Comparison of ENCODE assay signal across 8 mouse cellular contexts in genomic region chr11:120250991-120251949, GRCm38 (mm10). TPM values are rescaled to one million over a fixed set of nuclear protein-coding genes. Genes with fewer than 3 reads are reported as not detected.
DNase-seq lines count a peak whose midpoint lies in the region; ATAC-seq lines count a peak whose summit lies in the region.

No protein-coding gene starts in this region.

- H3K36me3 ChIP-seq in forebrain, embryonic 13.5 days (ENCODE audit: poor library complexity, severe bottlenecking), result peaks cover 8% of the 10 kb centered on the region; the same call in 1 of the 2 replicates
- no peaks in the 10 kb centered on the region for H3K36me3 ChIP-seq in forebrain, embryonic 15.5 days
- H3K36me3 ChIP-seq in neural tube, embryonic 13.5 days, result no peaks in the 10 kb centered on the region
- no peaks in the 10 kb centered on the region for H3K36me3 ChIP-seq in neural tube, embryonic 15.5 days
- no peaks in the 10 kb centered on the region for H3K36me3 ChIP-seq in intestine, embryonic 16.5 days (ENCODE audit: control insufficient read depth, insufficient read depth, low read length)
- no peaks in the 10 kb centered on the region for H3K36me3 ChIP-seq in stomach, embryonic 15.5 days

- H3K4me3 ChIP-seq in forebrain, embryonic 13.5 days, result no peak overlapping the region
- H3K4me3 ChIP-seq in forebrain, embryonic 15.5 days, result no peak overlapping the region
- H3K4me3 ChIP-seq in neural tube, embryonic 13.5 days, result no peak overlapping the region
- H3K4me3 ChIP-seq in neural tube, embryonic 15.5 days (replicated peaks), result no peak overlapping the region
- no peak overlapping the region for H3K4me3 ChIP-seq in intestine, embryonic 16.5 days (ENCODE audit: low read length)
- no peak overlapping the region for H3K4me3 ChIP-seq in stomach, embryonic 15.5 days (replicated peaks)

- H3K27ac ChIP-seq in forebrain, embryonic 13.5 days, result peak overlapping the region; percentile 42; the same call in 1 of the 2 replicates
- no peak overlapping the region for H3K27ac ChIP-seq in forebrain, embryonic 15.5 days (replicated peaks)
- H3K27ac ChIP-seq in neural tube, embryonic 13.5 days (replicated peaks), result peak overlapping the region; percentile 46; the same call in 1 of the 2 replicates
- no peak overlapping the region for H3K27ac ChIP-seq in neural tube, embryonic 15.5 days (replicated peaks)
- 0 out of 2 replicates have a peak overlapping the region, but pooled peaks have one; percentile 9 for H3K27ac ChIP-seq in intestine, embryonic 16.5 days (ENCODE audit: low read length)
- H3K27ac ChIP-seq in stomach, embryonic 15.5 days, result peak overlapping the region; percentile 9; the same call in 1 of the 2 replicates

- no peaks in the 10 kb centered on the region for H3K9me3 ChIP-seq in forebrain, embryonic 13.5 days (replicated peaks)
- no peaks in the 10 kb centered on the region for H3K9me3 ChIP-seq in forebrain, embryonic 15.5 days
- no peaks in the 10 kb centered on the region for H3K9me3 ChIP-seq in neural tube, embryonic 13.5 days
- H3K9me3 ChIP-seq in neural tube, embryonic 15.5 days (replicated peaks), result no peaks in the 10 kb centered on the region
- no peaks in the 10 kb centered on the region for H3K9me3 ChIP-seq in intestine, embryonic 16.5 days (ENCODE audit: control insufficient read depth, low read length)
- H3K9me3 ChIP-seq in stomach, embryonic 15.5 days, result no peaks in the 10 kb centered on the region

- 83% methylated on average over 18 of the region's 18 CpGs for WGBS in forebrain, embryonic 13.5 days
- 90% methylated on average over 18 of the region's 18 CpGs for WGBS in forebrain, embryonic 15.5 days
- WGBS in neural tube, embryonic 13.5 days, result 84% methylated on average over 18 of the region's 18 CpGs
- WGBS in neural tube, embryonic 15.5 days, result 83% methylated on average over 18 of the region's 18 CpGs
- WGBS in intestine, embryonic 16.5 days, result 76% methylated on average over 18 of the region's 18 CpGs
- WGBS in stomach, embryonic 15.5 days, result 78% methylated on average over 18 of the region's 18 CpGs

- H3K27me3 ChIP-seq in forebrain, embryonic 13.5 days, result no peaks in the 10 kb centered on the region
- no peaks in the 10 kb centered on the region for H3K27me3 ChIP-seq in forebrain, embryonic 15.5 days
- no peaks in the 10 kb centered on the region for H3K27me3 ChIP-seq in neural tube, embryonic 13.5 days
- H3K27me3 ChIP-seq in neural tube, embryonic 15.5 days (replicated peaks), result no peaks in the 10 kb centered on the region
- no peaks in the 10 kb centered on the region for H3K27me3 ChIP-seq in intestine, embryonic 16.5 days (replicated peaks; ENCODE audit: control insufficient read depth, insufficient read depth, low read length)
- no peaks in the 10 kb centered on the region for H3K27me3 ChIP-seq in stomach, embryonic 15.5 days (replicated peaks)

- no peak overlapping the region for H3K9ac ChIP-seq in forebrain, embryonic 13.5 days
- no peak overlapping the region for H3K9ac ChIP-seq in forebrain, embryonic 15.5 days (replicated peaks)
- no peak overlapping the region for H3K9ac ChIP-seq in neural tube, embryonic 13.5 days
- no peak overlapping the region for H3K9ac ChIP-seq in neural tube, embryonic 15.5 days (replicated peaks)
- no peak overlapping the region for H3K9ac ChIP-seq in intestine, embryonic 16.5 days (ENCODE audit: low read depth, low read length)
- no peak overlapping the region for H3K9ac ChIP-seq in stomach, embryonic 15.5 days

- no peak for DNase-seq in right cerebral cortex, postnatal 4 days
- no peak for DNase-seq in layer of hippocampus, postnatal 14 days (ENCODE audit: low spot score in 2 of 2)

- H3K4me1 ChIP-seq in forebrain, embryonic 13.5 days, result peaks cover 92% of the 10 kb centered on the region
- peaks cover 80% of the 10 kb centered on the region for H3K4me1 ChIP-seq in forebrain, embryonic 15.5 days
- H3K4me1 ChIP-seq in neural tube, embryonic 13.5 days (replicated peaks), result peaks cover 93% of the 10 kb centered on the region
- H3K4me1 ChIP-seq in neural tube, embryonic 15.5 days, result peaks cover 83% of the 10 kb centered on the region
- H3K4me1 ChIP-seq in intestine, embryonic 16.5 days (ENCODE audit: control insufficient read depth, insufficient read depth, low read length), result peaks cover 67% of the 10 kb centered on the region
- peaks cover 61% of the 10 kb centered on the region for H3K4me1 ChIP-seq in stomach, embryonic 15.5 days

- no peak overlapping the region for H3K4me2 ChIP-seq in forebrain, embryonic 13.5 days
- no peak overlapping the region for H3K4me2 ChIP-seq in forebrain, embryonic 15.5 days (replicated peaks)
- no peak overlapping the region for H3K4me2 ChIP-seq in neural tube, embryonic 13.5 days
- no peak overlapping the region for H3K4me2 ChIP-seq in neural tube, embryonic 15.5 days
- H3K4me2 ChIP-seq in intestine, embryonic 16.5 days (ENCODE audit: low read depth, low read length), result no peak overlapping the region
- H3K4me2 ChIP-seq in stomach, embryonic 15.5 days, result no peak overlapping the region

- no peak for ATAC-seq in forebrain, embryonic 13.5 days
- ATAC-seq in forebrain, embryonic 15.5 days (replicated peaks), result no peak
- no peak for ATAC-seq in neural tube, embryonic 13.5 days (ENCODE audit: low read depth)
- no peak for ATAC-seq in neural tube, embryonic 15.5 days (ENCODE audit: low FRiP score)
- ATAC-seq in intestine, embryonic 16.5 days, result no peak
- ATAC-seq in stomach, embryonic 15.5 days (ENCODE audit: insufficient read depth, low FRiP score, low read depth), result no peak

RNA-seq across cellular contexts. Expression of gene Bahcc1, which starts 18.5 kb away (rescaled TPM):
- polyA plus RNA-seq in forebrain, embryonic 13.5 days (2015; fragmentation: Nextera tagmentation; extraction: Ambion mirVana), result 17.2 TPM in 2 replicates
- 15.4 and 16.1 TPM in 2 replicates for polyA plus RNA-seq in forebrain, embryonic 15.5 days (2015; fragmentation: Nextera tagmentation; extraction: Ambion mirVana)
- polyA plus RNA-seq in neural tube, embryonic 13.5 days (2015; fragmentation: Nextera tagmentation; extraction: Ambion mirVana), result 13.6 and 15.3 TPM in 2 replicates
- polyA plus RNA-seq in neural tube, embryonic 15.5 days (2015; fragmentation: Nextera tagmentation; extraction: Ambion mirVana), result 8.7 and 10.4 TPM in 2 replicates
- polyA plus RNA-seq in intestine, embryonic 16.5 days (2015; fragmentation: Nextera tagmentation; extraction: Ambion mirVana), result 4.9 and 5.7 TPM in 2 replicates
- polyA plus RNA-seq in stomach, embryonic 15.5 days (2015; fragmentation: Nextera tagmentation; extraction: Ambion mirVana), result 7.2 and 7.9 TPM in 2 replicates
- 10 to 100 TPM; 20.3 to 20.7 TPM for total RNA-seq in layer of hippocampus, postnatal 14 days (2021)

Comparison
In these comparisons a context has a peak if more than half of its experiments do, and no peak if none do; other contexts are left out.
1. H3K27ac ChIP-seq: peak in forebrain, embryonic 13.5 days (single experiment), neural tube, embryonic 13.5 days (single experiment), intestine, embryonic 16.5 days (single experiment) and stomach, embryonic 15.5 days (single experiment); none in forebrain, embryonic 15.5 days (single experiment) and neural tube, embryonic 15.5 days (single experiment).